Mouse (Mus musculus) cerebellum, postnatal 10 days (tissue): ENCODE data around the gene Cdh4.
A peak's percentile ranks its signal among the peaks of the same experiment; 100 is the strongest.

Source experiments
- DNase-seq, 2 experiments: peaks; one replicate each; pipeline ENCODE4 v3.0.0; 2021; ENCODE audit warnings: mixed read lengths in 2 of 2

The Cdh4 gene

DNA sequence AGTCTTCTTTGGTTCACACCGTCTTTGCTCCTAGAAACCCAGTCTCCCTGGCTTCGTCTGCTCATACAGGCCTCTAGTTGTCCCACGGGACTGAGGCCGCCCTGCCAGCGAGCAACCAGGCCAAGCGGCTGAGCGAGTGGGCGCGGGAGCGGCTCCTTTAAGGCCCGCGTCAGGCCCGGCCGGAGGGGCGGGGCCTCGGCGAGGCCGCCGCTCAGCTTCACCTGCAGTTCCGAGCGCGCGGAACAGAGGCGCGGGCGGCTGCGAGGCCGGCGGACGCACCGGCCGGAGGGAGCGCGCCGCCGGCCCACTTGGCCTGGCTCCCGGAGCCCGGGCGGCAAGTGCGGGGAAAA is at the start of gene Cdh4:
TSS of gene Cdh4 (plus strand) at position 241 of the 350 bp plus-strand sequence.
- DNase-seq, result peak in 1 of 2 experiments; percentile 91

GRCm38 (mm10) chr2:179395442-179395841 is 46.8 kb upstream of the Cdh4 start:
- no peak for DNase-seq

- peak; percentile 82 for DNase-seq
Observed at GRCm38 (mm10) chr2:179399645-179400249, 42.5 kb upstream of the Cdh4 start.

GRCm38 (mm10) chr2:179410866-179411561 is 31.2 kb upstream of the Cdh4 start:
- DNase-seq, result no peak

DNA sequence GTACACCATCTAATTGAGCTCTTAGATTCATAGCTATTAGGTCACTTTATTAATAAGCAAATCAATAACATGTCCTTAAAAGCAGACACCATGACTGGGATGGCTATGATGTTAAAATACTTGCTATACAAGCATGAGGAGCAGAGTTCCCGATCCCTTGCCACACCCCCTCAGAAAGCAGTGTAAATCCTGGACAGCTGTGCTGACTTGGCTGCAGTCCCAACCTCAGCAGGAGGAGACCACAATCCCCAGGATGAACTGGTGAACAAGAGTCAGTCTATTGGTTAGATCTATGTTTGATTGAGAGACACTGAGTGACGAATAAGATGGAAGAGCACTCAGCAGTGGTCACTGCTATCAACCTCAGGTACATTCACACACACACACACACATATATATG is 29.3 kb upstream of the Cdh4 start:
- peak; percentile 34 to 47 for DNase-seq

DNA sequence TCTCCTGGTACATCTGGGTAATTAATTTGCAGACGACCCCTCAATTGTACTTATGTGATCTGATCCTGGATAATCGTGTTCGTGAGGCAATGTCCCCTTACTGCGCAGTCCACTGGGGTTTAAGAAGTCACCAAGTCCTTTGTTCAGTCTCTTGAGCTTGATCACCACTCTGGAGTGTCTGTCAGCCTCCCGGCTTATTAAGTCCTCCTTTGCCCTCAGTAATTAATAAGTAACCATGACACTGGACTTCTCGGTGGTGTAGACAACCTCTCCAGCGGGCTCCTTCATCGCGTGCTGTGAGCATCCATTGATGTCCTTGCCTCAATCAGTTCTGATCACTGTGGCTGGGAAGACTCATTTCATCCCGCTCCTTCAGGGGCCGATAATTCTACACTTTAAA is 28.0 kb upstream of the Cdh4 start:
- no peak for DNase-seq

GRCm38 (mm10) chr2:179414704-179415103 is 27.5 kb upstream of the Cdh4 start:
- no peak for DNase-seq

- DNase-seq, result no peak
Observed at GRCm38 (mm10) chr2:179415892-179416403, 26.3 kb upstream of the Cdh4 start.

- no peak for DNase-seq
Observed at GRCm38 (mm10) chr2:179416587-179417227, 25.5 kb upstream of the Cdh4 start.

- DNase-seq, result no peak
Observed at GRCm38 (mm10) chr2:179425602-179426001, 16.6 kb upstream of the Cdh4 start.

DNA sequence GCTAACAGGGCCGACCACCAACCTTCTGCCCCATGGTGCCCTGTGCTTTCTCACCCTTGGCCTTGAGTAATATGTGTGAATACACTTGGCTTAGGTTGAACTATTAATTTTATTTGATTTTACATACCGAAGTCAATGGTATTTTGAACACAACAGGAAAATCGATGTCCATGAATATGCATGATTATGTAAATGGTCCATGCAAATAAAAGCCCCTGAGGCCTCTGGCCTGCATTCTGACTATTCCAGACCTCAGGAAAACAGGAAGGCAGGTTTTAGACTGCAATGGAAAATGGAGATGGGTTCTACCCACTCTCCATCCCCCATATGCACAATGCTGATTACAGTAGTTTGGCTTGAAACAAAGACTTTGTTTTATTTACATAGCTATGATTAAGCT is 13.3 kb upstream of the Cdh4 start:
- no peak for DNase-seq

DNA sequence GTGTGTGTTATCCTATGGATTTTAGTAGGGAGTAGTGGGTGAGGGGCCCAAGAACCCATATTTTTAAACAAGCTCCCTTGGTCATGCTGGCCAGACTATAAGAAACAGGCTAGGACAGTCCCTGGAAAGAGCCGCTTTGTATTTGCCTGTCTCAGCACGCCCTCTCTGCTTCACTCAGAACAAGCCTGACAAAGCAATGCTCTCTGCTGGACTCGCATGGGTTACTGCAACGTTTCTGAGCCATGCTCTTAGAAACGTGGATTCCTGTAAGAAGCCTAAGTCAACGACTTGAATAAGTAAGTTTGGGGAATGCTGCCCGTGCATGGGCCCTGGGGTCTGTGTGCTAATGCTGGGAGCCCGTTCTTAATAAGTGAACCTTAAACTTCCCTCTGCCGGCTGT is 2.1 kb upstream of the Cdh4 start:
- peak; percentile 26 to 27 for DNase-seq

DNA sequence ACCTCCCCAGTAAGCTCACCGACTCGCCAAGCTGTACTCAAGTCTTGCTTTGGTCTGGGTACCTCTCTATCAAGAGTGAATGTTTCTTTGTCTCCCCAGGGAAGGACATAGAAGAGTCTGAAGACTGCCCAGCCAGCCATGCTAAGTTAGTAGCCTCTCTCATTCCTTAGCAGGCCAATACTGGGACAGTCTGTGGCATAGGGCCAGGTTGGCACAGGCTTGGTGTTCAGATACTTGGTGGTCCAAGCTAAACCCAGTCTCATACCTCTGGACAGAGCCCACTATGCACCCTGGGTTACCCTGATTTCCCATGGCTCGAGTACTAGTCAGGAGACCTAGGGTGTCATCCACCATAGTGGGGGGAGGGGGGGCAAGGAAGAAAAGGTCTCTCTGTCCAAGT is 1.1 kb upstream of the Cdh4 start:
- DNase-seq, result peak; percentile 53 to 66

GRCm38 (mm10) chr2:179441717-179442116 is 514 bp upstream of the Cdh4 start:
- DNase-seq, result peak; percentile 61

DNA sequence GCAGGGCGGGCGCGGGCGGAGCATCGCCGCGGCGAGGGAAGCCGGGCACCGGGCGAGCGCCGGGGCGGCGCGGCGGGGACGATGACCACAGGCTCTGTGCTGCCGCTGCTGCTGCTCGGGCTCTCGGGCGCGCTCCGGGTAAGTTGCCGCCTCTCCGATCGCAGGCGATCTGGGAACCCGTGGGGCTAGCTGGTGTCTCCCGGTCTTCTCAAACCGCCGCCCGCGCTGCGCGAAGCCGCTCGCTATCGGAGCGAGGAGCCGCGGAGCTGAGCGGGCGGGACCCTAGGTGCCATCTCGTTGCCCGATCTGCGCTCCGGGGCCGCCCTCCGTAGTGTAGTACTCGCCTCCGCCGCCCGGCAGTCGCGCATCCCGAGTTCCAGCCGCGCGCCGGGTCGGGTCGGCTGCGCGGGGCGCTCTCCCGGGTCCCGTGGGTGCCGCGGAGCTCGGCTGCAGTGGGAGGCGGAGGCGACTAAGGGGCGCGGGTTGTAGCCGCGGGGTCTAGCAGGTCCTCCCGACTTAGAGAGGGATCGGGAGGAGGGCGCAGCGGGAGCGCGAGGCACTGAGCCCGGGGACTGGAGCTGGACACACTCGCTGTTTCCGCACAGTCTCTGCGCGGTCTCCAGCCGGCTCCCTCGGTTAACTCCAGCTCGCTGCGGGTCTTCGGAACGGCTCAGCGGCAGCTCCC is 452 bp downstream of the Cdh4 start:
- DNase-seq, result peak; percentile 78 to 86

GRCm38 (mm10) chr2:179443226-179443815 is 1.1 kb downstream of the Cdh4 start:
- DNase-seq, result peak in 1 of 2 experiments; percentile 59

- DNase-seq, result peak; percentile 68 to 71
Observed at GRCm38 (mm10) chr2:179443959-179444358, 1.7 kb downstream of the Cdh4 start.

- no peak for DNase-seq
Observed at GRCm38 (mm10) chr2:179448256-179448655, 6.0 kb downstream of the Cdh4 start.

GRCm38 (mm10) chr2:179449018-179449417 is 6.8 kb downstream of the Cdh4 start:
- peak in 1 of 2 experiments; percentile 40 for DNase-seq

- peak; percentile 86 to 89 for DNase-seq
Observed at GRCm38 (mm10) chr2:179459196-179459595, 17.0 kb downstream of the Cdh4 start.

DNA sequence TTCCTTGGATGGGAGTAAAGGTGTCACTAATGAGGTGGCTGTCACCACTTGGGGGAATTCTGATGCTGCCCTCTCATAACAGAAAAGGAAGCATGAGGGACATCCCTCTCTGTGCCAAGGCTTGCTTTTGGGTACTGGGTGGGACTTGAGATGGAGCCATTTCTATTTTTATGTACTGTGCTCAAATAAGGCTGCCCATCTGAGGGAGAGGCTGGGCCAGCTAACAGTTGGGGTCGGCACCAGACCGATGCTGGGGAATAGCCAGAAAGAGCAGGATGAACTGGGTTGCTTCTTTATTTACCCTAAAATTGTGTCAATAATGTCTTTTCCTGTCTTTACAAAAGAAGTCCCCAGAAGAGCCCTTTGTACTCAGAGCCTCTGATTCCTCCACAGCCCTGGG is 17.4 kb downstream of the Cdh4 start:
- DNase-seq, result peak; percentile 82 to 88

DNA sequence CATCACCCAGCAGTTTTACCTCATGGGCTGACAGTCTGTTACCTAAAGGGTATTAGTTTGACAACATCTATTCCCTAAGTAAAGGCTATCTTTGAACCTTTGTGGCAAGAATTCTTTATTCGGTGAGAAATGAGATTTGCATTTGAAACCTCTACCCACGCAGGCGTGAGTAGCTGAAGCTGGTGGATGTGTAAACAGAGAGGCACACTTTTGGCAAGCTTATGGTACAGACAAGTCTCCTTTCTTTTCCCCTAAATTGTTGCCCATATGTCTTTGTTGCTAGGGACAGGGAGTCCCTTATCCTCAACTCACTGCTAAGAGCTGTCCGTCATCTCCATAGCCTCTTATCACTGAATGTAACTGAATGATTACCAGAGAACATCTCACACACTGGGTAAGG is 21.3 kb downstream of the Cdh4 start:
- DNase-seq, result no peak
